Mouse (Mus musculus) hematopoietic stem cell, adult 5-6 weeks (primary cell): ENCODE data around the gene Meis1. TPM values are rescaled to one million over a fixed set of nuclear protein-coding genes. Genes with fewer than 3 reads are reported as not detected.

Source experiments
- ATAC-seq, 2 experiments: fragments of 125-278 bp in 1 of 2; replicated peaks in 1 of 2; 2 replicates each; pipeline ENCODE4 v1.8.0; 2016 to 2017; ENCODE audit warnings: inconsistent platforms in 2 of 2, mild to moderate bottlenecking in 2 of 2, moderate number of reproducible peaks in 2 of 2, low read depth in 1 of 2, moderate TSS enrichment in 1 of 2; ENCODE audit not compliant: low FRiP score in 2 of 2, poor library complexity in 2 of 2, severe bottlenecking in 2 of 2, insufficient read depth in 1 of 2, low TSS enrichment in 1 of 2
- total RNA-seq: library from RNA; stranded (forward); fragments of 172-1452, 232-1000 nt; gene quantifications from 2 replicates; pipeline ENCODE4 v1.2.3, GENCODE M21; 2017

Meis1 gene
- total RNA-seq, 1 experiment from 2014 or later = 253 TPM

DNA sequence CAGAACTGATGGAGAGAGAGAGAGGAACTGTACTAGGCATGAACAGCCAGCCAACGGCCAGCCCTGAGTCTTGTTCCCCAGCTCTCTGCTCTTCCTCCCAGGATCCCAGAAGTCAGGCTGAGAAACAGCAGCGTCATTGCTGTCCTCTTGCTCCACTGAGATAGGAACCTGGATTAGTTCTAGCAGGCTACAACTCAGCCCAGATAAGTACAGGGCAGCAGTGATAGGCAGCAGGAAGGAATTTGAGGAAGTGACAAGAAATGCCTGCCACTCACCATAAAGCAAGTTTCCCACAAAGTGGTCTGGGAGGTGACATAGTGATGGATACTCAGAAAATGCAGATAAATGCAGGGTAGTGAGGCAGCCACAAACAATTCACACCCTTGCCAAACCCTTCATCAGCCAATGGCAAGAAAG lies 48.9 kb downstream of the Meis1 start:
- ATAC-seq = peak; percentile 89 to 95

GRCm38 (mm10) chr11:18964418-18964817 lies 54.4 kb downstream of the Meis1 start:
- ATAC-seq = no peak

DNA sequence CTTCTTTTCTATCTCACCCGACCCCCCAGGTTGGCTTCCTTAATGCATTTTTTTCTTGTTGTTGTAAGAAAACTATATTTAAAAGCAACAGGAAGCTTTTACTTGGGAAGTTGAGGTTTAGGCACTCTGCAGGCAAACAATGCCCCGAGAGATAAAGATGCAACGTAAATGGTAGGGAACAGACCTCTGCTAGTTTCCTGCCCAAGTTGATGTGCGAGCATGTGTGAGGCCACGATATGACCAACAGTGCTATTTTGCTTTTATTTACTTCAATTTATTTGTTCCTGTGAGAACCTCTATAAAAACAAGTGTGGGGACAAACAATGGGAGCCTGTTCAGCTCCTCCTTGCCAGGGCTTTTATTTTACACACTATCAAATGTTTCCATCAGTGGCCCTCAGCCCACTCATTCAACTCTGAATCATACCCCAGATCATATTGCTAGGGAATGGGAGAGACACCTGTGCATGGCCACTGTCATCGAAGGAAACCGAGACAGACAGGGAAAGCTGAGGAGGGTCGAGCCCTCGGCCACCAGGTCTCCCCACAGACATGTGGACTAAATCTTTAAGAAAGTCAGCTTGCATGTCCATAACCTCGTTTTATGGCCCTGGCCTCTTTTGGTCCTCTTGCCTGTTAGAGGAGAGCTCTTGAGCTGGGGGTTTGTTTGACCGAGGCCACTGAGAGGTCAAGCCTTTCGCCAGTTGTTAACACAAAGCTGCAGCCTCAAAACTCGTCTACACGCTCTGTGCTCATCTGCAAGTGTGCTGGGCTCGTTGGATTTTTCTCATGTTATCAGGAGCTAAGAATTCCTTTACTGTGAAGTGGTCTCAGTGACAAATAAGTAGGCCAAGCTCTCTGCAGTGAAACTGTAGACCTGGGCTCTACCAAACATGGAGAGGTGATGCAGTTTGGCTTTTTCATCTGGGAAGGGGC lies 55.3 kb downstream of the Meis1 start:
- 0 out of 4 replicates have a peak, but pooled peaks have one; percentile 5 to 7 for ATAC-seq

DNA sequence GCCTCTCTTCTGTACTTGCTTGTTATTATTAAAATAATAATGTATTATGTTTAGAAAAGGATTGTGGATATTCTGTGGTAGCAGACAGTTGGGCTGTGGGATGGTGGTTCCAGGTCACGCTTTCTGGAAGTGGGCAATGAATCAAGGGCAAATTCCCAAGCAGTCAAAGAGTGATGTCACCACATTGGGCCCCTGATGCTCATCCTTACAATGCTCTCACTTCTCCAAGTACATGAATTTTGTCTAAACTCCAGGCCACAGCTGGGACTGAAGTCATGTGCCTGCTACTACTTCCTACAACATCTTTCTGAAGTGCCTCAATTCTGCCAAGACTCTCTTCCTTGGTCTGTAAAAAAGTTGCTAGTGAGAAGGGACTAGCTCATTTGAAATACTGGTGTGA lies 59.3 kb downstream of the Meis1 start:
- ATAC-seq = no peak

DNA sequence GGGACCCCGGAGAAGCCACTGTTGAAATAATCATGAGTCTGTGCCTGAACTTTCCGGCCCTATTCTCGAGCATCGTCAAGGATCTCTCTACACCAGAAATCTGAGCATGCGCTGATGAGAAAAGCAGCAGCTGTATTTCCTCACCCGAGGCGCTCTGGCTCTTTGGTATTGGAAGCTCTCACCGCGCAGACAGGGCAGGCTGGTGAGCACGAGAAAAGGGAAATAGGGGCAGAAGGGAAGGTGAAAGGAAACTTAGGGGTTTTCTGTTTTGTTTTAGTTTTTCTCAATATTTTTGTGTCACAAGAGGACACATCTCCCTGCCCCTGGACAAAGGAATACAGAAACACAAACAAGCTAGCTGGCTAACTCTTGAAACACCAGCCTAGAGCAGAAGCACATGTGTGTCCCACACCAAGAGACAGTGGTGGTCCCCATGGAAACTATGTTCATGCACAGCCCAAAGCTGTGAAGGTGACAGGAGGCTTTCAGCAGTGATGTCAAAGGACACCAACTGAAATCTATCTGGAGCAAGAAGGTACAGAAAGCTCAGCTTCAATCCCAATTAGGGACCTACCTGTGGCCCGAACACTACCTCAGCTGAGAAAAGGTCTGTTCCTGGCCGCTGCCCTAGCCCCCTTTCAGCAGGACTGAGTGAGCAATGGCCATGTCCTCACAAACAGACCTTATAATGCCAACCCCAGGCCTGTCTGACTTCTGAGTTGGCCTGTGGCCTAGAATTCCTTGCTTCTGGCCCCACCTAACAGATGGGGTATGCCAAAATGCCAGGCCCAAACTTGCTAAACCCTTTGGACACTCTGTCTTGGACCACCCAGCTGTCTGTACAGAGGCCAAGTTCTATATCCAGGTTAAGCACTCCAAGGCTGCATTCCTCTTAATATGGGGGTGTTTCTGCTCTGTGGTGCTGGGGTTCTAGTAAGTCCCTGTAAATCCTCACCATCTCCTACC lies 60.7 kb downstream of the Meis1 start:
- peak; percentile 57 to 65 for ATAC-seq

GRCm38 (mm10) chr11:18957097-18957804 lies 61.5 kb downstream of the Meis1 start:
- ATAC-seq = peak in 1 of 2 experiments; percentile 18; a peak in 1 of 4 replicates

DNA sequence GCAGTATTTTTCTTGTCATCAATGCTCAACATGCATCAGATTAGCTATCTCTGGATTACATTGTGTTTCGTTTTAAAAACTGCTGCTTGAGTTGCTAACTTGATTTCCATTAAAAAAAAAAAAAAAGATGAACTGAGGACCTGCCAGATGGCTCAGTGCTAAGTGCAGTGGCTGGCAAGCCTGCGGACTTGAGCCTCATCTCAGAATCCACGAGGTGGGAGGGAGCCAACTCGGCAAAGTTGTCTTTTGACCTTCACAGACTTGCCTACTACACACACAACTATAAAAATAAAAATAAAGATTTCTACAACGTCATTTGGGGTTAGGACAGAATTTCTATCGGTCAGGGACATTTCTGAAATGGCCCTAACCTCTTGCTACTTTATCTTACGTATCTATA lies 62.8 kb downstream of the Meis1 start:
- ATAC-seq = no peak

- no peak for ATAC-seq
These were observed 63.9 kb downstream of the Meis1 start for GRCm38 (mm10) chr11:18954852-18955251.

- ATAC-seq = no peak
These were observed 64.9 kb downstream of the Meis1 start for GRCm38 (mm10) chr11:18953892-18954291.

DNA sequence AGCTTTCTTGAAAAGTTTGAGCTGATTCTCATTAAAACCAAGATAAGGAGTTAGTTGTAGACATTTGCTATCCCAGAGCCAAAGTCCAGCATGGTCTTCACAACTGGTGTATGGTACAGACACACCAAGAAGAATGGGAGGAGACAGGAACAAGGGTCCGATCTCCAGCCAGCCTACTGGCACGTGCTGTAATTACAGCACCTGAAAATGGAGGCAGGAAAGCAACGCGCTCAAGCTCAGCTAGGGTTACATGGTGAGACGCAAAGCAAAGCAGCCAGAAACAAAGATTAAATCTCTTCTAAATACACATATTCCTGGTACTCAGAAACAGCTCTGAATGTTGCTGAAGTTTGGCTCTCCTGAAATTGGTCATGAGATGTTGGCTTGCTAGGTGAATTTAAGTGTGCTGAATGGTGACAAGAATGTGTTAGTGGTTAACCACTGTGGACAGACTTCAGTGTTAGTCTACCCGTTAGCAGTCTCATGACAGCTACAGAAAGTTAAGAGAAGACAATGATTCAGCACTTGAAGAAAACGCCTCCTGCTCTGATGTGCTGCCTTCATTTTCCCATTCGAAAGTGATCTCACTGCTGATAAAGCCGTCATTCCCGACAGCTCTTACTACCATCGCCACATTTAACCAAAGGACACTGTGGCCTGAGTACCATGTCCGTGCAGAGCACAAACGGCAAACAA lies 70.0 kb downstream of the Meis1 start:
- ATAC-seq = peak; percentile 77 to 84

DNA sequence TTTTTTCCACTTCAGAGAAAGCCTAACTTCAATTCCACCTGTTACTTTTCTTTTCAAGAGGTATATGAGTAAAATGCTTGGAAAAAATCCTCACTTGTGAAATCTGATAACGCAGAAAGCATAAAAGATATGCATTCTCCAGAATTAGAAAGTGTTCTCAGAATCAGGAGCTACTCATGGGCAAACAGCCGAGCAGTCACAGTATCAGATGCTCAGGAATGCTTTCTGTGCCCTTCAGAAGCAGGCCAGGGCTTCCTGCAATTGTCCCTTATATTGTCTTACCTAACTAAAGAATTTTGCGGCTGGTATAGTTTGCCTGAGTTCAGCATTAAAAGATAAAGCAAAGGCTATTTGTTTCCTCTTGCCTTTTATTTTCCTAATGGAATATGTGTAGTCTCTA lies 71.4 kb downstream of the Meis1 start:
- no peak for ATAC-seq

DNA sequence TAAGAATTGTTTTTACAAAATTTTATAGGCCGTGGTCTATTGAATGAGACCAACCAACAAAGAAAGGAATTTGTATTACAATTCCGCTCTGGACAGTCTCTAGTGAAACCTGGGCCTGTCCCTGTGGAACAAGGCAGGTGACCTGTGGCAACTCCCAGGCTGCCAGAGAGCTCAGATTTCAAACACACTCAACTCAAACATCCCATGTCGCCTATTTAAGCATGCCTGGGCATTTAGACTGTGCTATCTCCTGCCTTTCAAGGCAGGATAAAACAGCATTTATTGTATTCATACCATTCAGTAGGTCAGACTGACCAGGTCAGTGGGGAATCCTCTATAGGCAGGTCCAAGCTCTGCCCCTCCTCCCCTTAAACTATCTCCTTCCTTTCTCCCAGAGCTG lies 73.0 kb downstream of the Meis1 start:
- ATAC-seq = no peak

DNA sequence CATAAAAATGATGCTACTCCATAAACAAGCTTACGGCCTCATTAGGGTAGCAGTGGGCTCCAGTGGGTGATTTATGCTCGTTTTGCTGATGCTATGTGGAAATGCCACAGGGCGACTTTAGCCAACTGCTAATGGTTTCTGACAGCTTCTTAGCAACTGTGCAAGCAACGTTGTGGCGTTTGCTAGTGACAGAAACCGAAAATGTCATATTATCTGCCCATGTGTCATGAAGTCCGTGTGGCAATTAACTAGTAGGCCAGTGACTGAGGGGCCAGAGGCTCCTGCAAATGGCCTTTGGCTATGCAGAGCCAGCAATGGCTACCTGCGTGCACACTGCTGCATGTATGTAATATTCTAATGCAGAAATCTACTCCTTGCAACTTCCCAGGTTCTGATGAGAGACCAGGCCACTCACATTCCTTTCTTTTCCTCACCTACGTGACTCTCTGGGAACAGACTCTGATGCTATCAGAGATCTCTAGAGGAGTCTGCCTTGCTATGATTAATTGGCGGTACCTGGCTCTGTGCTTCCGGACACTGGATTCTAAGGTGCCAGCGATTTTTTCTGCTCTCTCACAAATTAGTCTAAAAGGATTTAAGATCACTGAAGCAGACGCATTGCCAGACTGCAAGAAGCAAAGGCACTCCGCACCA lies 73.7 kb downstream of the Meis1 start:
- ATAC-seq = no peak

DNA sequence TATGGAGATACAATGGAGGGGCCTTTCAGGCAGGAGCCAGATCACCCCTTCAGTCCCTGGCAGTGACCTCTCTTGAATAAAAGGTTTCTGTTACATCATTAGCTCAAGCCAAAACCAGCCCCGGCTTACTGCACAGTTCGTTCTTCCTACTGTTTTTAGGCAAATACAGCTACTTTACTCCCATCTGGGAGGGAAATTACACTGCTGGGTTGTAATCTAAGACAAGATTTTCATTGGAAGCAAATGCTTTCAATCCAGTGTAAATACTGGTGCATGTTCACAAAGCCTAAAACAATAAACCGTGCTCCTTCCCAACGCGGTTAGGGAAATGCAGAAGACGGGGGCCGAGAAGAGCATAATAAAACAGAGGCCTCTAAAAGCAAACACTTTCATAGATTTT lies 74.6 kb downstream of the Meis1 start:
- ATAC-seq = no peak

DNA sequence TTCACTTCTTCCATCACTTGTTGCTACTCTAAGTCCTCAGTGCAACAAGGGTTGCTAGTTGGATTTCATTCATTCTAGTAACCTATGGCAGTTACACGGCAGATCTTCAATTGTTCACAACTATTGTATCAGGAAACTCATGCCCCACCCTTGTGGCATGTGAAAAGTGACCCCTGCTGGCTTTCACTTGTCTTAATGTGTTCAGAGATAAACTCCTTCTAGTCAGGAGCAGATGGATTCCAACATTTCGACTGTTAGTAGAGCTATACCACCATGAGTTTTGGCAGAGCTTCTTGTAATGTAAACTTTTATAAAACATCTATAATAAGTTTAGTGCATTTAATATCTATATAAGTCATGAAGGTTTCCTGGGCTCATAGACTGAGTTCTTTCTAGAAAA lies 75.8 kb downstream of the Meis1 start:
- no peak for ATAC-seq

DNA sequence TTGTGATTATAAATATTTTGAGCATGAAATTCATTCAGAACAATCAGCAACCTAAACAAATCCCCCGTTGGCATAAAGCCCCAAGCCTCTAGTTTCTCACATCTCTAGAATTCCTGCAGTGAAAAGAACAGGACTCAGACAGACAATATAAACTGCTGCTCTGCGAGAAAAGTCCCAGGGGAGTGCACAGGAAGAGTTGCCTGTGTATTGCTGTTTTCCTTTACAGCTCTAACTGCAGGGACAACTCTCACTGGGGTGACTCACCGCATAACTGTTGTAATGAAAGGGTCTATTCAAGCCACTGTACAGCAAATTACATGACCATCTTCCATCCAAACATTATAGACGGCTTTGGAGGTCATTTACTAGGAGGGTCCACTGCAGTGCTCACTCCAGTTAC lies 77.9 kb downstream of the Meis1 start:
- ATAC-seq = no peak
